Mouse (Mus musculus) brain, embryonic 14.5 days (tissue): ENCODE measurements at regions not wholly inside any gene's neighbourhood (a gene's known extent, or its start where the extent isn't known, plus 50 kb on each side); places are given as distances from the start of the nearest gene placed in this dataset.
"Not testable (repeated sequence)": the region's sequence is repeated elsewhere in the genome, so short reads cannot be mapped to it uniquely, and the experiment has no call there.

Source experiments
- CTCF ChIP-seq: fragments of 200-500 bp; IDR thresholded peaks from 2 replicates; pipeline ENCODE4 v1.5.1; 2012; ENCODE audit warnings: inconsistent platforms, mild to moderate bottlenecking, moderate library complexity, borderline replicate concordance; ENCODE audit not compliant: insufficient read depth, insufficient read length; ENCODE audit errors: extremely low read depth
- POLR2A ChIP-seq: fragments of 200-500 bp; IDR thresholded peaks from 2 replicates; pipeline ENCODE4 v1.6.1; 2012; ENCODE audit warnings: mild to moderate bottlenecking, inconsistent platforms, borderline replicate concordance; ENCODE audit not compliant: poor library complexity, insufficient read depth, insufficient read length, severe bottlenecking; ENCODE audit errors: extremely low read depth

GRCm38 (mm10) chr10:119115200-119115599 lies 124.7 kb downstream of the Cand1 start:
- not testable (repeated sequence) for TF ChIP-seq CTCF, POLR2A
